Comparison of ENCODE assay signal across 28 mouse cellular contexts in the genomic region with DNA sequence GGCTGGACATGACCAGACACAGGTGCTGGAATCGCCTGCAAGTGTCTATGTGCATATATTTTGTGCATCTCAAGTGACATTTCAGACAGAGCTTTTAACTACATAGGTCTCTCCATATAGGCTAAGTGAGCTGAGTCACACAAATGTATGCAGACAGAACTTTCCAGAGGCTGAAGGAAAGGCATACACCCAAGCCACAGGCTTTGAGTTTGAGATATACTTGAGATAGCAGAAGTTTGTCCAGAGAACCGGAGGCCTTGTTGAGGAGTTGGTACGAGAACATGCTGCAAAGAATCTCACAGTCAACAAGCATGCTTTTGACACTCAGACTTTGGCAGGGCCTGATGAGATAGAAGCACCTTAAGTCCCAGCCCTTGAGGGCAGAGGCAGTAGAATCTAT.
"Had no signal": no experiment of that assay in that cellular context is flagged by ENCODE, and none has a peak within 500 bp of the region (broad histone marks: within the 10 kb centered on the region; RNA-seq: fewer than 3 reads in every experiment).

No protein-coding gene starts in this region.

- H3K4me1 ChIP-seq: embryonic facial prominence, embryonic 15.5 days; forebrain, embryonic 10.5 days; forebrain, embryonic 12.5 days; forebrain, embryonic 13.5 days; forebrain, embryonic 15.5 days had no signal

- ATAC-seq: forebrain, embryonic 13.5 days; forebrain, embryonic 14.5 days; forebrain, embryonic 15.5 days; forebrain, embryonic 16.5 days; forebrain, postnatal 0 days had no signal

- H3K9ac ChIP-seq: embryonic facial prominence, embryonic 12.5 days; embryonic facial prominence, embryonic 13.5 days; embryonic facial prominence, embryonic 15.5 days; forebrain, embryonic 12.5 days; forebrain, embryonic 13.5 days; forebrain, embryonic 15.5 days; forebrain, postnatal 0 days had no signal

- H3K27me3 ChIP-seq: embryonic facial prominence, embryonic 12.5 days; embryonic facial prominence, embryonic 13.5 days; embryonic facial prominence, embryonic 15.5 days; forebrain, embryonic 12.5 days; forebrain, embryonic 13.5 days; forebrain, embryonic 15.5 days had no signal

- H3K36me3 ChIP-seq: embryonic facial prominence, embryonic 10.5 days; embryonic facial prominence, embryonic 12.5 days; embryonic facial prominence, embryonic 13.5 days; embryonic facial prominence, embryonic 15.5 days; forebrain, embryonic 10.5 days; forebrain, embryonic 12.5 days; forebrain, embryonic 15.5 days had no signal

- DNase-seq: cerebellum, adult 8-10 months; cerebellum, adult 9-10 months; cerebellum, adult 9-11 months; cerebellum, postnatal 10 days; cerebellum, postnatal 14 days; cerebellum, postnatal 25 days; cerebellum, postnatal 36 days; embryo, embryonic 11 days; forebrain, postnatal 0 days; gastrocnemius, adult 2 months; gastrocnemius, postnatal 10 days; gastrocnemius, postnatal 14 days; gastrocnemius, postnatal 25 days; gastrocnemius, postnatal 36 days; heart, adult 11 months; heart, adult 18-20 months; heart, adult 2 months had no signal

- H3K4me3 ChIP-seq: embryonic facial prominence, embryonic 10.5 days; embryonic facial prominence, embryonic 12.5 days; embryonic facial prominence, embryonic 13.5 days; embryonic facial prominence, embryonic 15.5 days; erythroblast, embryonic 14.5 days; forebrain, embryonic 10.5 days; forebrain, embryonic 12.5 days; forebrain, embryonic 13.5 days; forebrain, embryonic 15.5 days; gastrocnemius, adult 2 months; heart, adult 2 months had no signal

- H3K9me3 ChIP-seq: embryonic facial prominence, embryonic 10.5 days; embryonic facial prominence, embryonic 12.5 days; embryonic facial prominence, embryonic 13.5 days; embryonic facial prominence, embryonic 15.5 days; forebrain, embryonic 10.5 days; forebrain, embryonic 12.5 days; forebrain, embryonic 13.5 days; forebrain, embryonic 15.5 days had no signal

- H3K27ac ChIP-seq: embryonic facial prominence, embryonic 10.5 days; embryonic facial prominence, embryonic 12.5 days; embryonic facial prominence, embryonic 13.5 days; embryonic facial prominence, embryonic 15.5 days; forebrain, embryonic 10.5 days; forebrain, embryonic 12.5 days; forebrain, embryonic 13.5 days; forebrain, embryonic 15.5 days; gastrocnemius, adult 2 months; heart, adult 2 months had no signal

- H3K4me2 ChIP-seq: embryonic facial prominence, embryonic 12.5 days; embryonic facial prominence, embryonic 13.5 days; embryonic facial prominence, embryonic 15.5 days; forebrain, embryonic 12.5 days; forebrain, embryonic 13.5 days; forebrain, embryonic 15.5 days had no signal
